Mouse (Mus musculus): ENCODE results near the gene Zfp286. TPM values are rescaled to one million over a fixed set of nuclear protein-coding genes. Genes with fewer than 3 reads are reported as not detected.

Zfp286 gene
- total RNA-seq (2012; rRNA removed) (not detected in 2 replicates), polyA plus RNA-seq (2012; ENCODE audit: insufficient read depth in 1 of 2, insufficient read length in 2 of 2, low read depth in 1 of 2, low replicate concordance in 2 of 2, missing spikeins in 1 of 2) (not detected)

GRCm38 (mm10) chr11:62788935-62789616, at the start of gene Zfp286:
Zfp286 (minus strand) TSS chr11:62789462.
- no peak within 1 kb of the TSS for H3K4me3 ChIP-seq (ENCODE audit: control insufficient read depth in 1 of 2, insufficient read depth in 1 of 2, low read depth in 2 of 2, low read length in 2 of 2)
- no peak within 1 kb of the TSS for H3K9ac ChIP-seq (ENCODE audit: control insufficient read depth, low read depth, low read length, poor library complexity, severe bottlenecking)
- no peaks in the 10 kb centered on the region; a peak in 1 of 4 replicates for H3K27me3 ChIP-seq (ENCODE audit: control insufficient read depth in 1 of 2, insufficient read depth in 2 of 2, low read length in 2 of 2)
- no peaks in the 10 kb centered on the region for H3K9me3 ChIP-seq (replicated peaks; ENCODE audit: insufficient read depth, low read length)
- no peak for TF ChIP-seq TAL1 (IDR thresholded peaks at IDR 0.05; ENCODE audit: low read length)
- no peak for TF ChIP-seq USF1 (IDR thresholded peaks at IDR 0.05; ENCODE audit: low read depth, low read length)
- TF ChIP-seq EP300 (IDR thresholded peaks at IDR 0.05; ENCODE audit: low read depth in 1 of 2, low read length in 2 of 2), result no peak
- TF ChIP-seq ETS1 (IDR thresholded peaks at IDR 0.05; ENCODE audit: low read depth, low read length), result no peak
- no peak for TF ChIP-seq JUND (IDR thresholded peaks at IDR 0.05; ENCODE audit: low read depth, low read length)
- TF ChIP-seq TBP (IDR thresholded peaks at IDR 0.05; ENCODE audit: low read depth, low read length), result no peak
- no peak for TF ChIP-seq BHLHE40 (IDR thresholded peaks at IDR 0.05; ENCODE audit: borderline replicate concordance, low read depth, low read length)
- no peak for TF ChIP-seq MYB (IDR thresholded peaks at IDR 0.05; ENCODE audit: low read depth, low read length)
- no peak for TF ChIP-seq POLR2A (IDR thresholded peaks at IDR 0.05; ENCODE audit: control insufficient read depth in 1 of 2, insufficient read depth in 1 of 2, low read depth in 1 of 2, low read length in 2 of 2, poor library complexity in 1 of 2)
- TF ChIP-seq RCOR1 (IDR thresholded peaks at IDR 0.05; ENCODE audit: low read depth, low read length), result no peak
- no peak for TF ChIP-seq GABPA (IDR thresholded peaks at IDR 0.05; ENCODE audit: low read depth, low read length)
- TF ChIP-seq MYC (IDR thresholded peaks at IDR 0.05; ENCODE audit: low read depth, low read length), result no peak
- TF ChIP-seq MEF2A (IDR thresholded peaks at IDR 0.05; ENCODE audit: extremely low read depth, insufficient replicate concordance, low read depth, low read length, poor library complexity, severe bottlenecking), result no peak
- no peak for TF ChIP-seq POLR2AphosphoS2 (IDR thresholded peaks at IDR 0.05; ENCODE audit: low read length)
- no peak for TF ChIP-seq ZKSCAN1 (IDR thresholded peaks at IDR 0.05; ENCODE audit: low read depth, low read length)
- no peak for TF ChIP-seq NRF1 (IDR thresholded peaks at IDR 0.05; ENCODE audit: insufficient read depth, low read depth, low read length, poor library complexity, severe bottlenecking)
- TF ChIP-seq CHD2 (IDR thresholded peaks at IDR 0.05; ENCODE audit: low read length), result no peak
- no peaks in the 10 kb centered on the region for H3K4me1 ChIP-seq (ENCODE audit: control insufficient read depth in 1 of 2, insufficient read depth in 2 of 2, low read length in 2 of 2)
- no peak within 1 kb of the TSS for H3K27ac ChIP-seq (ENCODE audit: control insufficient read depth, low read depth, low read length)
- no peaks in the 10 kb centered on the region for H3K79me2 ChIP-seq (ENCODE audit: control insufficient read depth, insufficient read depth, low read length, poor library complexity)
- H3K36me3 ChIP-seq (ENCODE audit: control insufficient read depth in 1 of 2, insufficient read depth in 2 of 2, low read length in 2 of 2), result no peaks in the 10 kb centered on the region
- no peak for DNase-seq (ENCODE audit: low read depth, low spot score)

GRCm38 (mm10) chr11:62831906-62832305, 42.6 kb upstream of the Zfp286 start:
- TF ChIP-seq ZC3H11A (IDR thresholded peaks at IDR 0.05; ENCODE audit: low read depth, low read length), result no peak
- TF ChIP-seq ETS1 (IDR thresholded peaks at IDR 0.05; ENCODE audit: low read depth, low read length), result no peak
- no peak for TF ChIP-seq POLR2A (IDR thresholded peaks at IDR 0.05; ENCODE audit: control insufficient read depth in 1 of 2, insufficient read depth in 1 of 2, low read depth in 1 of 2, low read length in 2 of 2, poor library complexity in 1 of 2)
- no peak for TF ChIP-seq ZMIZ1 (IDR thresholded peaks at IDR 0.05; ENCODE audit: low read depth, low read length)
- TF ChIP-seq RCOR1 (IDR thresholded peaks at IDR 0.05; ENCODE audit: low read depth, low read length), result no peak
- Histone ChIP-seq H3K36me3 (ENCODE audit: control insufficient read depth in 1 of 2, insufficient read depth in 2 of 2, low read length in 2 of 2) (no peaks in the 10 kb centered on the region), H3K9me3 (replicated peaks; ENCODE audit: insufficient read depth, low read length) (no peaks in the 10 kb centered on the region)

More at GRCm38 (mm10) chr11:62831906-62832305, 42.6 kb upstream of the Zfp286 start:
- Histone ChIP-seq H3K27me3 (ENCODE audit: control insufficient read depth in 1 of 2, insufficient read depth in 2 of 2, low read length in 2 of 2) (no peaks in the 10 kb centered on the region), H3K4me3 (ENCODE audit: control insufficient read depth in 1 of 2, insufficient read depth in 1 of 2, low read depth in 2 of 2, low read length in 2 of 2) (no peak overlapping the region), H3K9ac (ENCODE audit: control insufficient read depth, low read depth, low read length, poor library complexity, severe bottlenecking) (no peak overlapping the region), H3K4me1 (ENCODE audit: control insufficient read depth in 1 of 2, insufficient read depth in 2 of 2, low read length in 2 of 2) (no peaks in the 10 kb centered on the region), H3K79me2 (ENCODE audit: control insufficient read depth, insufficient read depth, low read length, poor library complexity) (no peaks in the 10 kb centered on the region), H3K27ac (ENCODE audit: control insufficient read depth, low read depth, low read length) (no peak overlapping the region)
- DNase-seq (ENCODE audit: low read depth, low spot score), result no peak
